Mouse (Mus musculus) heart, adult 2 months (tissue): ENCODE results near the gene Adgrg5.

Source experiments
- CTCF ChIP-seq: fragments of 200-600 bp; IDR thresholded peaks from 2 replicates; pipeline ENCODE4 v1.8.1; 2022; ENCODE audit warnings: antibody characterized with exemption, mild to moderate bottlenecking, moderate library complexity
- EP300 ChIP-seq: fragments of 200-500 bp; IDR thresholded peaks from 2 replicates; pipeline ENCODE4 v1.6.1; 2011; ENCODE audit warnings: low read depth, low read length, control low read depth; ENCODE audit not compliant: insufficient read depth
- POLR2A ChIP-seq: fragments of 200-500 bp; IDR thresholded peaks from 2 replicates; pipeline ENCODE4 v1.6.1; 2011; ENCODE audit warnings: mild to moderate bottlenecking, low read depth, low read length, control low read depth; ENCODE audit not compliant: insufficient read depth

GRCm38 (mm10) chr8:94919256-94919655, 4.2 kb upstream of the Adgrg5 start:
- no peak for TF ChIP-seq EP300
- TF ChIP-seq CTCF, result no peak
- TF ChIP-seq POLR2A, result no peak
